Mouse (Mus musculus): ENCODE measurements around the gene Nphp4.

DNA sequence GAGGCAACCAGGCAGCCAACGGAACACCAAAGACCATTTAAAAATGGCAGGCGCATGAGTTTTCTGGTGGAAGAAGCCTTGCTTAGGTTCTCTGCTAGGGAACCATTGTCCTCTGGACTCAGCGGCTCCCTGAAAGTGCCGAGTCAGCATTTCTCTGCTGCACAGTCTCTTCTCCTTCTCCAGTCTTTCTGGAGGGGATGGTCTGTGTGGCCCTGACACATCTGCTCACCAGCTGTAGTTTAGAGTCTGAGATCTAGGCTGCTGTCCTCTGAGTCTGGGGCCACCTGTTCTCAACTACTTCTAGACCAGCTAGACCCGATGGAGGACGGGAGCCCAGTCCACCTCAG, 73.7 kb downstream of the Nphp4 start:
- TF ChIP-seq CTCF (conservative IDR thresholded peaks at IDR 0.05; ENCODE audit: low read length), result no peak
- TF ChIP-seq POU5F1 (IDR thresholded peaks at IDR 0.05; ENCODE audit: borderline replicate concordance, low read length), result no peak

Data from E14TG2a.4 (cell line).